Mouse (Mus musculus) hindbrain, embryonic 14.5 days (tissue): Measurements from ENCODE around the gene Amer3. TPM values are rescaled to one million over a fixed set of nuclear protein-coding genes. Genes with fewer than 3 reads are reported as not detected.

Experiments
- polyA plus RNA-seq: library from polyadenylated mRNA; unstranded; fragments of >200 nt; fragmentation: Nextera tagmentation; extraction: Ambion mirVana; gene quantifications from 2 replicates; pipeline ENCODE4 v1.2.1, GENCODE M21; 2014

Gene Amer3
- polyA plus RNA-seq, 1 experiment from 2014 or later = 29.7 TPM

Other genes starting within 250 kb of the Amer3 start
- 59.5 and 60.6 TPM in 2 replicates for gene Ccdc115, start 140.0 kb upstream of the Amer3 start, polyA plus RNA-seq
- 48.3 and 49.6 TPM in 2 replicates for gene Imp4, start 139.8 kb upstream of the Amer3 start, polyA plus RNA-seq
- gene Ptpn18, start 119.9 kb upstream of the Amer3 start, polyA plus RNA-seq = 5.5 and 6.8 TPM in 2 replicates
- not detected in 2 replicates for gene Prss39, start 81.2 kb upstream of the Amer3 start, polyA plus RNA-seq
- gene Cfc1, start 44.0 kb upstream of the Amer3 start, polyA plus RNA-seq = 0.19 and 0.20 TPM in 2 replicates
- not detected in 2 replicates for gene Prss40, start 18.7 kb upstream of the Amer3 start, polyA plus RNA-seq